Mouse (Mus musculus) gastrocnemius, postnatal 10 days (tissue): ENCODE results near the gene Shc4. TPM values are rescaled to one million over a fixed set of nuclear protein-coding genes. Genes with fewer than 3 reads are reported as not detected.

ENCODE experiments used
- total RNA-seq, 2 experiments: library from RNA; stranded (reverse); gene quantifications; 2 replicates each; pipeline ENCODE4 v1.2.3; 2021

Gene Shc4
- total RNA-seq, 2 experiments from 2014 or later = 3.4 to 3.5 TPM

Other genes starting within 250 kb of the Shc4 start
- under 1 TPM; 0.23 to 0.38 TPM for gene Gm9913, start 219.1 kb downstream of the Shc4 start, total RNA-seq
- gene Fbn1, start 216.2 kb downstream of the Shc4 start, total RNA-seq = 100 to 1,000 TPM; 212 to 274 TPM
- gene Cep152, start 99.0 kb downstream of the Shc4 start, total RNA-seq = 1 to 10 TPM; 1.6 to 2.6 TPM
- gene Eid1, start 51.1 kb downstream of the Shc4 start, total RNA-seq = 10 to 100 TPM; 82.7 to 88.9 TPM
- 10 to 100 TPM; 40.3 to 46.0 TPM for gene Secisbp2l, start 58.7 kb upstream of the Shc4 start, total RNA-seq
- 10 to 100 TPM; 11.0 to 11.5 TPM for gene Galk2, start 135.0 kb upstream of the Shc4 start, total RNA-seq
- gene Cops2, start 135.0 kb upstream of the Shc4 start, total RNA-seq = 100 to 1,000 TPM in 1 of 2 experiments, 10 to 100 TPM in 1; 97.8 to 109 TPM